Mouse (Mus musculus) lung, adult 2 months (tissue): Measurements from ENCODE around the gene Il2ra. TPM values are rescaled to one million over a fixed set of nuclear protein-coding genes. Genes with fewer than 3 reads are reported as not detected.

Experiments used
- DNase-seq: peaks from one replicate; pipeline ENCODE4 v3.0.0; 2022
- H3K4me1 ChIP-seq: fragments of 200-500 bp; 2 replicates; pipeline ENCODE4 v1.6.1; 2011; ENCODE audit warnings: low read length; ENCODE audit not compliant: control insufficient read depth, insufficient read depth
- H3K4me3 ChIP-seq: fragments of 200-500 bp; replicated peaks from 2 replicates; pipeline ENCODE3; 2011; ENCODE audit warnings: low read depth, mild to moderate bottlenecking, control low read depth, low read length; ENCODE audit errors: extremely low read depth
- CTCF ChIP-seq: fragments of 200-500 bp; IDR thresholded peaks from 2 replicates; pipeline ENCODE4 v1.5.1; 2011; ENCODE audit warnings: mild to moderate bottlenecking, low read length, control low read depth; ENCODE audit not compliant: insufficient read depth
- POLR2A ChIP-seq: fragments of 200-500 bp; IDR thresholded peaks from 2 replicates; pipeline ENCODE4 v1.6.1; 2011; ENCODE audit warnings: low read depth, mild to moderate bottlenecking, control low read depth, low read length, borderline replicate concordance; ENCODE audit errors: extremely low read depth
- WGBS: fragments of 180-500 bp; shearing (Covaris S2); methylation state at CpG from one replicate; pipeline ENCODE4 v1.1.7; 2018; 5-methylcytosine and 5-hydroxymethylcytosine counted together
- polyA plus RNA-seq: library from polyadenylated mRNA; depleted of rRNA; stranded (reverse); fragments of >200 nt; gene quantifications from 2 replicates; pipeline ENCODE4 v1.2.3, GENCODE M21; 2012

The Il2ra gene
- polyA plus RNA-seq, 1 experiment: 0.30 TPM

GRCm38 (mm10) chr2:11619598-11619997 is 23.0 kb upstream of the Il2ra start:
- H3K4me3 ChIP-seq: no peak overlapping the region
- WGBS: 71% methylated on average over 2 of the region's 2 CpGs
- no peak for DNase-seq
- no peaks in the 10 kb centered on the region for H3K4me1 ChIP-seq
- TF ChIP-seq POLR2A: no peak
- no peak for TF ChIP-seq CTCF

GRCm38 (mm10) chr2:11623173-11623572 is 19.4 kb upstream of the Il2ra start:
- 86% methylated on average over 8 of the region's 8 CpGs for WGBS
- no peak for DNase-seq
- TF ChIP-seq POLR2A: no peak
- no peak for TF ChIP-seq CTCF
- no peaks in the 10 kb centered on the region for H3K4me1 ChIP-seq
- no peak overlapping the region for H3K4me3 ChIP-seq

- TF ChIP-seq POLR2A (no peak), CTCF (no peak)
- DNase-seq: no peak
- Histone ChIP-seq H3K4me3 (no peak overlapping the region), H3K4me1 (no peaks in the 10 kb centered on the region)
- WGBS: 77% methylated on average over 2 of the region's 2 CpGs
These were observed 18.9 kb upstream of the Il2ra start for GRCm38 (mm10) chr2:11623726-11624125.

- no peaks in the 10 kb centered on the region for H3K4me1 ChIP-seq
- no peak for TF ChIP-seq CTCF
- TF ChIP-seq POLR2A: no peak
- 89% methylated on average over 5 of the region's 5 CpGs for WGBS
- H3K4me3 ChIP-seq: no peak within 1 kb of the TSS
- DNase-seq: no peak
These were observed 16.7 kb upstream of the Il2ra start, which contains the start of gene Gm17490 for GRCm38 (mm10) chr2:11625890-11626289. TSS of gene Gm17490 (minus strand) at chr2:11626264.

GRCm38 (mm10) chr2:11635035-11635434 is 7.6 kb upstream of the Il2ra start:
- DNase-seq: no peak
- WGBS: 76% methylated on average over 6 of the region's 6 CpGs
- no peak for TF ChIP-seq POLR2A
- TF ChIP-seq CTCF: no peak
- H3K4me3 ChIP-seq: no peak overlapping the region
- no peaks in the 10 kb centered on the region for H3K4me1 ChIP-seq

GRCm38 (mm10) chr2:11635471-11636137 is 7.0 kb upstream of the Il2ra start:
- no peak for DNase-seq
- WGBS: 83% methylated on average over 5 of the region's 5 CpGs
- Histone ChIP-seq H3K4me3 (no peak overlapping the region), H3K4me1 (no peaks in the 10 kb centered on the region)
- TF ChIP-seq CTCF (no peak), POLR2A (no peak)

GRCm38 (mm10) chr2:11636138-11636480 is 6.5 kb upstream of the Il2ra start:
- no peak for DNase-seq
- H3K4me1 ChIP-seq: no peaks in the 10 kb centered on the region
- TF ChIP-seq CTCF (no peak), POLR2A (no peak)
- WGBS: 61% methylated on average over 3 of the region's 3 CpGs
- no peak overlapping the region for H3K4me3 ChIP-seq

GRCm38 (mm10) chr2:11637115-11637514 is 5.5 kb upstream of the Il2ra start:
- no peaks in the 10 kb centered on the region for H3K4me1 ChIP-seq
- no peak overlapping the region for H3K4me3 ChIP-seq
- DNase-seq: no peak
- 63% methylated on average over 1 of the region's 1 CpGs for WGBS
- TF ChIP-seq POLR2A (no peak), CTCF (no peak)

- no peaks in the 10 kb centered on the region for H3K4me1 ChIP-seq
- TF ChIP-seq CTCF (no peak), POLR2A (no peak)
- no peak overlapping the region for H3K4me3 ChIP-seq
- 76% methylated on average over 1 of the region's 1 CpGs for WGBS
- no peak for DNase-seq
These were observed 1.4 kb downstream of the Il2ra start for GRCm38 (mm10) chr2:11644057-11644456.

GRCm38 (mm10) chr2:11645297-11645696 is 2.7 kb downstream of the Il2ra start:
- WGBS: 77% methylated on average over 2 of the region's 2 CpGs
- DNase-seq: no peak
- TF ChIP-seq POLR2A (no peak), CTCF (no peak)
- Histone ChIP-seq H3K4me1 (no peaks in the 10 kb centered on the region), H3K4me3 (no peak overlapping the region)
